Mouse (Mus musculus) limb, embryonic 14.5 days (tissue): ENCODE data around the gene Prkce. TPM values are rescaled to one million over a fixed set of nuclear protein-coding genes. Genes with fewer than 3 reads are reported as not detected.

ENCODE experiments used
- ATAC-seq: fragments of 200-750 bp; cut with Nextera tagmentation; 2 replicates; pipeline ENCODE4 v1.8.0; 2017; ENCODE audit warnings: low read depth, moderate number of reproducible peaks, moderate TSS enrichment; ENCODE audit not compliant: low FRiP score
- DNase-seq: peaks from one replicate; pipeline ENCODE4 v3.0.0-alpha.2; 2015; ENCODE audit warnings: low spot score
- H3K27ac ChIP-seq: fragments of 300-500 bp; sonication (generic); replicated peaks from 2 replicates; pipeline ENCODE4 v1.5.1; 2014; ENCODE audit warnings: low read depth, mild to moderate bottlenecking, low read length, moderate library complexity, mixed read lengths
- H3K27me3 ChIP-seq: fragments of 300-500 bp; sonication (generic); 2 replicates; pipeline ENCODE4 v1.6.1; 2014; ENCODE audit warnings: low read length, mixed read lengths; ENCODE audit not compliant: control insufficient read depth, insufficient read depth
- H3K36me3 ChIP-seq: fragments of 300-500 bp; sonication (generic); 2 replicates; pipeline ENCODE4 v1.6.1; 2014; ENCODE audit warnings: mild to moderate bottlenecking, low read length, moderate library complexity, mixed read lengths; ENCODE audit not compliant: control insufficient read depth, insufficient read depth
- H3K4me1 ChIP-seq: fragments of 300-500 bp; sonication (generic); 2 replicates; pipeline ENCODE4 v1.6.1; 2014; ENCODE audit warnings: antibody characterized with exemption, low read length, mixed read lengths; ENCODE audit not compliant: control insufficient read depth, insufficient read depth
- H3K4me2 ChIP-seq: fragments of 300-500 bp; sonication (generic); replicated peaks from 2 replicates; pipeline ENCODE4 v1.6.1; 2014; ENCODE audit warnings: low read depth, mild to moderate bottlenecking, low read length, moderate library complexity; ENCODE audit not compliant: severe bottlenecking
- H3K4me3 ChIP-seq: fragments of 300-500 bp; sonication (generic); replicated peaks from 2 replicates; pipeline ENCODE4 v1.5.1; 2014; ENCODE audit warnings: low read length
- H3K9ac ChIP-seq: fragments of 300-500 bp; sonication (generic); 2 replicates; pipeline ENCODE4 v1.6.1; 2014; ENCODE audit warnings: mild to moderate bottlenecking, low read depth, low read length, moderate library complexity; ENCODE audit not compliant: severe bottlenecking
- H3K9me3 ChIP-seq: fragments of 300-500 bp; sonication (generic); 2 replicates; pipeline ENCODE4 v1.6.1; 2016; ENCODE audit warnings: low read length; ENCODE audit not compliant: control insufficient read depth
- POLR2A ChIP-seq: fragments of 200-500 bp; IDR thresholded peaks from 2 replicates; pipeline ENCODE4 v1.8.0; 2012; ENCODE audit warnings: inconsistent platforms, mild to moderate bottlenecking, moderate library complexity, borderline replicate concordance; ENCODE audit not compliant: insufficient read depth, insufficient read length; ENCODE audit errors: extremely low read depth
- WGBS: fragments of 180-500 bp; shearing (Covaris S2); extraction: QIAGEN DNeasy Blood & Tissue Kit; methylation state at CpG from one replicate; pipeline ENCODE4 v1.1.7; 2014; 5-methylcytosine and 5-hydroxymethylcytosine counted together
- polyA plus RNA-seq, 2 experiments: library from polyadenylated mRNA; depleted of rRNA in 1 of 2; stranded (reverse) in 1 of 2; unstranded in 1 of 2; fragments of >200 nt; fragmentation: Nextera tagmentation in 1 of 2; extraction: Ambion mirVana in 1 of 2; gene quantifications; 2 replicates each; pipeline versions ENCODE4 v1.2.1 to v1.2.3; 2012 to 2014

Gene Prkce
- polyA plus RNA-seq, 2 experiments, result 4.7 to 9.3 TPM

- ATAC-seq, result no peak
- no peak for DNase-seq
- 86% methylated on average over 4 of the region's 4 CpGs for WGBS
- H3K9ac ChIP-seq, result no peak overlapping the region
- no peak overlapping the region for H3K4me2 ChIP-seq
- H3K4me1 ChIP-seq, result peaks cover under 1% of the 10 kb centered on the region; the same call in 1 of the 2 replicates
- no peaks in the 10 kb centered on the region for H3K36me3 ChIP-seq
- TF ChIP-seq POLR2A, result no peak
- H3K9me3 ChIP-seq, result no peaks in the 10 kb centered on the region
- H3K27ac ChIP-seq, result no peak overlapping the region
- H3K27me3 ChIP-seq, result no peaks in the 10 kb centered on the region
- no peak overlapping the region for H3K4me3 ChIP-seq
Measured at GRCm38 (mm10) chr17:86315874-86316273, 148.3 kb downstream of the Prkce start.

DNA sequence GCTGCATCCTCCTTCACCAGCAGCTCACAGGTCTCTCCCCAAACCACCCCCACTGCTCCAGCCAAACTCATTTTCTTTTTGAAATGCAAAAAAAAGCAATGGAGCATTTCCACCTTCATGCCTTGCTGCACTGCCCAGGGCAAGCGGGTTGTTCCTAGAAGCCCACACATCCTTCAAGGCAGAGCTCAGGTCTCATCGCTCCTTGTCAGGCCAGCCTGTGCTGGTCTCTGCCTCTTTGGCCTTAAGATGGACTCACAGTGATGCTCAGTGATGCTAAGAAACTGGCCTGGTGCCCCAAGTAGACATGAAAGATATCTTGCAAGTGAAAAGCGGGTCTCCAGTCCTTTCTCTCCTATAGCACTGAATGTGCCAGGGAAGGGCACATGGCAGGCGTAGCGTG is 149.2 kb downstream of the Prkce start:
- no peaks in the 10 kb centered on the region for H3K9me3 ChIP-seq
- no peaks in the 10 kb centered on the region for H3K4me1 ChIP-seq
- TF ChIP-seq POLR2A, result no peak
- no peak overlapping the region for H3K9ac ChIP-seq
- H3K4me2 ChIP-seq, result no peak overlapping the region
- H3K27me3 ChIP-seq, result no peaks in the 10 kb centered on the region
- ATAC-seq (no peak), DNase-seq (no peak)
- 90% methylated on average over 5 of the region's 5 CpGs for WGBS
- no peak overlapping the region for H3K4me3 ChIP-seq
- H3K36me3 ChIP-seq, result no peaks in the 10 kb centered on the region
- no peak overlapping the region for H3K27ac ChIP-seq

GRCm38 (mm10) chr17:86317197-86317596 is 149.6 kb downstream of the Prkce start:
- Histone ChIP-seq H3K36me3 (no peaks in the 10 kb centered on the region), H3K4me1 (no peaks in the 10 kb centered on the region), H3K27ac (no peak overlapping the region), H3K4me3 (no peak overlapping the region), H3K9ac (no peak overlapping the region), H3K27me3 (no peaks in the 10 kb centered on the region), H3K9me3 (no peaks in the 10 kb centered on the region), H3K4me2 (no peak overlapping the region)
- WGBS, result 36% methylated on average over 4 of the region's 4 CpGs
- TF ChIP-seq POLR2A, result no peak
- no peak for DNase-seq
- ATAC-seq, result no peak

DNA sequence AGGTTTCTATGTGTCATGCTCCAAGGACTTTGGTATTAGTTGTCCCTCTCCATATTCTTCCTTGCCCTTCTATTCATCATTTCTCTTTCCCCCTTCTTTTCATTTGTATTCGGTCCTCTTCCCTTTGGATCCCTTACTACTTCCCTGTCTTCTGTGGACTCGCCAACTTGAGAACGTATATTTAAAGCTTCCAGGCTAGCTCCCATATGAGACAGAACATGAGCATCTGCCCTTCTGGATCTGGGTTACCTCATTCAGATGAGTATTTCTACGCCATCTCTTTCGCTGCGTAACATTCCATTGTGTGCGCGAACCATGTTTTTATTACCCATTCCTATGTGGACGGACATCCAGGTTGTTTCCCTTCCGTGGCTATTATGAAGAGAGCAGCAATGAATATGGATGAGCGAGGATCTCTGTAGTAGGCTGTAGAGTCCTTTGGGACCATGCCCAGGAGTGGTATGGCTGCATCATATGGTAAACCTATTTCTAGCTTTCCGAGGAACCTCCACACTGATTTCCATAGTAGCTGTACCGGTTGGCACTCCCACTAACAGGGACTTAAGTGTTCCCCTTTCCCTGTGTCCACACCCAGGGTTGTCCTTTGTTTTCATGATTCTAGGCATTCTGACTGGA is 152.5 kb downstream of the Prkce start:
- no peak overlapping the region for H3K9ac ChIP-seq
- 91% methylated on average over 13 of the region's 13 CpGs for WGBS
- H3K9me3 ChIP-seq, result no peaks in the 10 kb centered on the region
- no peaks in the 10 kb centered on the region for H3K36me3 ChIP-seq
- no peak overlapping the region for H3K4me2 ChIP-seq
- no peak overlapping the region for H3K27ac ChIP-seq
- H3K27me3 ChIP-seq, result no peaks in the 10 kb centered on the region
- H3K4me1 ChIP-seq, result no peaks in the 10 kb centered on the region
- no peak for TF ChIP-seq POLR2A
- no peak for DNase-seq
- no peak for ATAC-seq
- no peak overlapping the region for H3K4me3 ChIP-seq

- DNase-seq (no peak), ATAC-seq (no peak)
- Histone ChIP-seq H3K4me2 (no peak overlapping the region), H3K9ac (no peak overlapping the region), H3K4me1 (no peaks in the 10 kb centered on the region), H3K27ac (no peak overlapping the region), H3K4me3 (no peak overlapping the region), H3K36me3 (no peaks in the 10 kb centered on the region), H3K27me3 (no peaks in the 10 kb centered on the region), H3K9me3 (no peaks in the 10 kb centered on the region)
- 68% methylated on average over 5 of the region's 5 CpGs for WGBS
- TF ChIP-seq POLR2A, result no peak
Measured at GRCm38 (mm10) chr17:86322840-86323239, 155.3 kb downstream of the Prkce start.
